Mouse (Mus musculus) midbrain, postnatal 0 days (tissue): ENCODE measurements around the gene Nlk. TPM values are rescaled to one million over a fixed set of nuclear protein-coding genes. Genes with fewer than 3 reads are reported as not detected.

Source experiments
- ATAC-seq: fragments of 200-750 bp; cut with Nextera tagmentation; 2 replicates; pipeline ENCODE4 v1.8.0; 2017; ENCODE audit warnings: moderate number of reproducible peaks, mild to moderate bottlenecking, moderate TSS enrichment, moderate library complexity; ENCODE audit not compliant: low FRiP score
- DNase-seq: peaks from one replicate; pipeline ENCODE4 v3.0.0-alpha.2; 2015; ENCODE audit warnings: low spot score
- H3K27ac ChIP-seq: fragments of 300-500 bp; sonication (generic); 2 replicates; pipeline ENCODE4 v1.5.1; 2014; ENCODE audit warnings: low read depth, mild to moderate bottlenecking, low read length, mixed read lengths
- H3K27me3 ChIP-seq: fragments of 300-500 bp; sonication (generic); 2 replicates; pipeline ENCODE4 v1.6.1; 2014; ENCODE audit warnings: low read length, control low read depth, mixed read lengths; ENCODE audit not compliant: insufficient read depth
- H3K36me3 ChIP-seq: fragments of 300-500 bp; sonication (generic); 2 replicates; pipeline ENCODE4 v1.6.1; 2014; ENCODE audit warnings: low read length, control low read depth, mixed read lengths; ENCODE audit not compliant: insufficient read depth
- H3K4me1 ChIP-seq: fragments of 300-500 bp; sonication (generic); 2 replicates; pipeline ENCODE4 v1.6.1; 2014; ENCODE audit warnings: mild to moderate bottlenecking, control low read depth, antibody characterized with exemption, low read length, mixed read lengths; ENCODE audit not compliant: insufficient read depth
- H3K4me2 ChIP-seq: fragments of 300-500 bp; sonication (generic); 2 replicates; pipeline ENCODE4 v1.6.1; 2014; ENCODE audit warnings: low read depth, mild to moderate bottlenecking, low read length, mixed read lengths; ENCODE audit not compliant: poor library complexity, severe bottlenecking
- H3K4me3 ChIP-seq: fragments of 300-500 bp; sonication (generic); 2 replicates; pipeline ENCODE4 v1.5.1; 2014; ENCODE audit warnings: low read depth, mild to moderate bottlenecking, low read length, moderate library complexity
- H3K9ac ChIP-seq: fragments of 300-500 bp; sonication (generic); replicated peaks from 2 replicates; pipeline ENCODE4 v1.6.1; 2014; ENCODE audit warnings: mild to moderate bottlenecking, low read length, moderate library complexity, mixed read lengths; ENCODE audit not compliant: poor library complexity, severe bottlenecking
- H3K9me3 ChIP-seq: fragments of 300-500 bp; sonication (generic); 2 replicates; pipeline ENCODE4 v1.6.1; 2016; ENCODE audit warnings: low read length, control low read depth
- CTCF ChIP-seq: IDR thresholded peaks from 2 replicates; pipeline ENCODE4 v1.5.1; 2016; ENCODE audit warnings: antibody characterized with exemption, mild to moderate bottlenecking
- WGBS: fragments of 180-500 bp; shearing (Covaris S2); extraction: QIAGEN DNeasy Blood & Tissue Kit; methylation state at CpG from one replicate; pipeline ENCODE4 v1.1.7; 2014; 5-methylcytosine and 5-hydroxymethylcytosine counted together
- polyA plus RNA-seq: library from polyadenylated mRNA; unstranded; fragments of >200 nt; fragmentation: Nextera tagmentation; extraction: Ambion mirVana; gene quantifications from 2 replicates; pipeline ENCODE4 v1.2.1, GENCODE M21; 2015
- total RNA-seq: library from RNA; depleted of rRNA; stranded (reverse); fragments of >200 nt; gene quantifications from 2 replicates; pipeline ENCODE4 v1.2.3, GENCODE M21; 2014; rRNA removed

The Nlk gene
- total RNA-seq (39.7 and 44.4 TPM in 2 replicates), polyA plus RNA-seq (21.9 and 25.0 TPM in 2 replicates)

DNA sequence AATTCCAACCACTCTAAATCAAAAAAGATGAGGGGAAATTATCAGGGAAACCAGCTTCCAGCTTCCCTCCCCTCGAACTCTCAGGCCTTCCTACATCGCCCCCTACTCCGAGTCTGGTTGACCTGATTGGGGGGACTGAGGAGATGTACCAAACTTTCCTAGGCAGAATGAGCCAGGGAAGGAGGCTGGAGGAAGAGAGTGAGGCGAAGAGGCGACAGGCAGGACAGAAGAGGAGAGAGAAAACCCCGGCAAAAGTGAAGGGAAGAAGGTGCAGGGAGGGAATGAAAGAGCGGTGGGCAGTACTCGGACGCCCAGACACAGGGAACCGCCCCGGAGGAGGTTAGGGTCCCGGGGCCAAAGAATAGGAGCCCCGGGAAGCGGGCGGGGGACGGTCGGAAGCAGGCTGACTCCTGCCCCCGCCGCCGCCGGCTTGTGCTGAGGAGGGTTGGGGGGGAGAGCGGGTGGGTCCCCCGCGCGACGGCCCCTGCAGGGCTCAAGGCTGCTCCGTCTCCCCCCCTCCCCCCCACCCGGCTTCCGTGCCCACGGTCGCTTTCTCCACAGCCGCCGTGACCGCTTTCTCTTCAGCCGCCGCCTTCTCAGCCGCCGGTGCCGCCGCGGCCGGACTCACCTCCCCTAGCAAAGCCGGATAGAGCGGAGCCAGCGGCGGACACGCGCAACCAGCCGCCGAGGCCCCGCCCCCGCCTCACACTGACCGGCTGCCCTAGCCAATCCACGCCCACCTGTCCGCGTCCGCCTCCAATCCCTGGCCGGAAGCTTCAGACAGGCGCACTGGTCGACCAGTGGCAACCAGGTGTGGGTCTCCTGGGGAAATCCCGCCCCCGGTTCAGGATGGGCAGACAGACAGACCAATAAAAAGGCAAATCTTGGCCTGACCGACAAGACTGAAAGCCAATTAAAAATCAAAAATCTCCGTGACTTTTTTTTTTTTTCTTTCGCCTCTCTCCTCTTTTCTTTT, at the start of gene Nlk:
Gene Nlk (minus strand): TSS at position 597 of the 976 bp plus-strand sequence.
- Histone ChIP-seq H3K27ac (peak within 1 kb of the TSS; percentile 84), H3K4me2 (peak within 1 kb of the TSS; percentile 50), H3K4me1 (peaks cover 11% of the 10 kb centered on the region), H3K4me3 (peak within 1 kb of the TSS; percentile 64), H3K9me3 (no peaks in the 10 kb centered on the region), H3K36me3 (no peaks in the 10 kb centered on the region), H3K9ac (peak within 1 kb of the TSS; percentile 73), H3K27me3 (no peaks in the 10 kb centered on the region)
- WGBS: under 1% methylated on average over 52 of the region's 65 CpGs
- no peak; the same call in 1 of the 2 replicates for TF ChIP-seq CTCF
- peak; percentile 100 for DNase-seq
- ATAC-seq: peak; percentile 100

DNA sequence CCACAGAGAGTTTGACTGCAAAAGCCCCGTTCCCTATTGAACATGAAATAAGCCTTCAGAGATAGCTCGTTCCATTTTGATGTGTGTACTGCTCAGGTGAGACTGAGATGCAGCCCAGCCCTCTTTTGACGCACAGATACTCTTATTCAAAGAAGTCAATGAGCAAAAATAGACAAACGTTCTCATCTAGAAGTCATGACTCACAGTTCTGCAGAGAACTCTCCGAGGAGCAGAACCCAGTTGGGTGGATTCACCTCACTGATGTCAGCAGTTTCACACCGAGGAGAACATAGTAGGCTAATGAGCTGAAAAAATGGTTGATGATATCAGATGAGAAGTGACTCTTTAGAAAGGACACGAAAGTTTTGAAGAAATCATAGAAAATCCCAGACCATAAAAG, 49.1 kb upstream of the Nlk start:
- no peak for DNase-seq
- H3K4me2 ChIP-seq: no peak overlapping the region
- H3K4me3 ChIP-seq: no peak overlapping the region
- no peak overlapping the region for H3K27ac ChIP-seq
- H3K4me1 ChIP-seq: no peaks in the 10 kb centered on the region
- TF ChIP-seq CTCF: no peak
- H3K9me3 ChIP-seq: no peaks in the 10 kb centered on the region
- H3K9ac ChIP-seq: no peak overlapping the region
- no peak for ATAC-seq
- H3K27me3 ChIP-seq: no peaks in the 10 kb centered on the region
- 91% methylated on average over 7 of the region's 7 CpGs for WGBS
- no peaks in the 10 kb centered on the region for H3K36me3 ChIP-seq

DNA sequence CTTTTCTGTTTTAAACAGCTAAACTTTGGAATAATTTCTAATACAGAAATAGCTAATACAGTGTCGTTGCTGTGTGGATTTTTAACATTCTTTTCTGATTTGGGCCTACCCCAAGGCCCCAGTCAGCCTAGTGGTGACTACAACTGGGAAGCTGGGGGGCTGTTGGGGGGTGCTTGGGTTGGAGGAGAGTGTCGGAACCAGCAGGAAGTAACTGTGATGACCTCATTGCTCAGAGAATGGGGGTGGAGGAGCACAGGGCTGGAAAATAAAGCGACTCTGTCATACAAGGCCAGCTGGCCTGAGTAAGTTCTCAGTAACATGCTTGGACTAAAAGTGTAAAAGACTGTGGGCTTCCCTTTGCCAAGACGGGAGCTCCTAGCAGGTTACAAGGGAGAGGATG, 48.3 kb upstream of the Nlk start:
- Histone ChIP-seq H3K4me3 (no peak overlapping the region), H3K27me3 (no peaks in the 10 kb centered on the region), H3K9me3 (no peaks in the 10 kb centered on the region), H3K4me2 (no peak overlapping the region), H3K27ac (no peak overlapping the region), H3K4me1 (no peaks in the 10 kb centered on the region), H3K9ac (no peak overlapping the region), H3K36me3 (no peaks in the 10 kb centered on the region)
- ATAC-seq: no peak
- no peak for TF ChIP-seq CTCF
- 59% methylated on average over 4 of the region's 4 CpGs for WGBS
- DNase-seq: no peak

DNA sequence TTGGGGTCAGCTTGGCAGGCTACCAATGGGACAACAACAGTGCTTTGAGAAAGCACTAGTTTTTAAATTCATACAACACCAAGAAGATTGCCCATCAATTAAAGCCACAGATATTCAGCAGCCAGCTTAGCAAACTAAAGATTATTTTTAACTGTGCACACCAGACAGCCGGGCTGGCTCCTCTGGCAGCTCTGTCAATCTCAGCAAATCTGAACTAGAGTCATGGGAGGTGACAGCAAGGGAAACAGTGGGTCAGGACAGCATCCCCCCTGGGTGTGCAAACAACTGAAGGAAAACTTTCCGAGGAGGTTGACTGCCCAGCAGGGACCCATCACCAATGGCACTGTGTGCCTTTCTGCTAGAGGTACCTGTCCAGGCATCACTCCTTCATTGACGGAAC, 45.3 kb upstream of the Nlk start:
- no peak for ATAC-seq
- no peak for TF ChIP-seq CTCF

DNA sequence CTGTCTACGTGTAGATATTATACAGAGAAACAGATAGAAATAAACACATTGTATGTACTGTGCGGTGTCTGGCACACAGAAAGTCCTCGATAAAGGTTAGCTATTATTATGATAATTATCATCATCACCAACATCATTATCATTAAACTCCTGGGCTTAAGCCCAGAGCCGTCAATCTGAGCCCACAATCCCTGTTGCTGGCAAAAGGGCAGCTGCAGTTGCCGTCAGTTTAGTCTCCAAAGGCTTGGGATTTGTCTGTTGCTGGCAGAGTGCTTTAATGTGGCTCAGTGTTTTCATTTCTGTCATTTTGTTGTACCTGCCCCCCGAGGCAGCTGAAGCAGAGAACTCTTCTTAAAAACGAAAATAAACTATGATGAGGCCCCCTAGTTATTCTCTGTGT, 44.8 kb upstream of the Nlk start:
- no peaks in the 10 kb centered on the region for H3K4me1 ChIP-seq
- no peak overlapping the region for H3K4me3 ChIP-seq
- no peak for TF ChIP-seq CTCF
- H3K27ac ChIP-seq: no peak overlapping the region
- DNase-seq (peak; percentile 12), ATAC-seq (no peak)
- H3K9me3 ChIP-seq: no peaks in the 10 kb centered on the region
- H3K27me3 ChIP-seq: no peaks in the 10 kb centered on the region
- no peak overlapping the region for H3K9ac ChIP-seq
- WGBS: 30% methylated on average over 7 of the region's 7 CpGs
- no peak overlapping the region for H3K4me2 ChIP-seq
- no peaks in the 10 kb centered on the region for H3K36me3 ChIP-seq

More for the DNA sequence above, 45.3 kb upstream of the Nlk start:
- H3K9ac ChIP-seq: no peak overlapping the region
- H3K4me2 ChIP-seq: no peak overlapping the region
- no peak for DNase-seq
- no peaks in the 10 kb centered on the region for H3K27me3 ChIP-seq
- no peak overlapping the region for H3K4me3 ChIP-seq
- WGBS: 61% methylated on average over 3 of the region's 3 CpGs
- no peaks in the 10 kb centered on the region for H3K4me1 ChIP-seq
- H3K9me3 ChIP-seq: no peaks in the 10 kb centered on the region
- no peaks in the 10 kb centered on the region for H3K36me3 ChIP-seq
- H3K27ac ChIP-seq: no peak overlapping the region

DNA sequence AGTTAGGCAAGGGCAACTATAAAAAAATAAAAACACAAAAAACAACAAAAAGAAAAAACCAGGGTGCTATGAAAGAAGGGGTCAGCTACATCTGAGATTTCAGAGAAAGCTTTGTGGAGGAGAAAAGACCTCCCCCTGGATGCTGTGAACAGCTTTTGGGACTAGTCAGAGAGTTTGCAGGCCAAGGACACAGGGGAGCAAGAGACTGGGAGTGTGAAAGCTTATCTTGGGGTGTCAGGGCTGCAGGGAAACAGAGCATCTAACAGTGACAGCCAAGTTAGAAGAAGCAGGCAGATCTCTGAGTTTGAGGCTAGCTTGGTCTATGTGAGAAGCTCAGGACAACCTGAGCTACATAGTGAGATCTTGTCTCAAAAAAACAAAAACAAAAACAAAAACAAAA, 42.2 kb upstream of the Nlk start:
- DNase-seq: no peak
- no peak overlapping the region for H3K4me2 ChIP-seq
- no peak overlapping the region for H3K4me3 ChIP-seq
- H3K27me3 ChIP-seq: no peaks in the 10 kb centered on the region
- no peaks in the 10 kb centered on the region for H3K4me1 ChIP-seq
- no peak for TF ChIP-seq CTCF
- ATAC-seq: no peak
- H3K36me3 ChIP-seq: no peaks in the 10 kb centered on the region
- H3K9me3 ChIP-seq: no peaks in the 10 kb centered on the region
- no peak overlapping the region for H3K9ac ChIP-seq
- no peak overlapping the region for H3K27ac ChIP-seq
